Mouse (Mus musculus): ENCODE measurements around the gene Akt3.

The Akt3 gene

DNA sequence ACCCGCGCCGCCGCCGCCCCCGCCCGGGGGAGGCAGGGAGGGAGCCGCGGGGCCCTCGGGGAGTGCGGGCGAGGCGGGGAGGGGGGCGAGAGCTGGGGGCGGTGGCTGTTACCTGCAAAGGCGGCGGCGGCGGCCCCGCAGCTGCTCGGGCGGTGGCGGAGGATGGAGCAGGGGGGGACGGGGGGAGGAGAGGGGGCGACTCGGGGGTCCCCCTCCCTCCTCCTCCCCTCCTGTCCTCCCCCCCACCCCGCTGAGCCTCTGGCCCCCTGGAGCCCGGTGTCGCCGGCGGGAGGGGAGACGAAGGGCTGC, at the start of gene Akt3:
Gene Akt3 (minus strand): TSS at position 170 of the 309 bp plus-strand sequence.
- DNase-seq (ENCODE audit: low read depth, low spot score), result peak; percentile 16

DNA sequence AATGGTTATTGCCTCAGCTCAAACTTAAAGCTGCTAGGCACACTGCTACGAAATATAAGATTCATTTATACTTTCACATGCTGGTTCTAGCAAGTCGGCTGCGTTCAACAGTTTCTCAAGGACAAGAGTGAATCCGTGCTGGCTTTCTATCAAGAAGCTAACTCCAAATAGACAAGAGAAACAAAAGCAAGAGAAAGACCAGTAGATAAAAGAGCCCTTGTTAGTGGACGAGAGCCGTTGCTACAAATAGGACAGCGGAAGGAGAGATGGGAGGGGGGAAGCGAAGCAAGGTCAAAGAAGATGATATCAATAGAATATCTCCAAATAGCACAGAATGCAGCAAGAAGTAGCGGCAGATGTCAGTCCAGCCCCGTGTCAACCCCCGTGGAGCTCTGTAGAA, 49.5 kb upstream of the Akt3 start:
- DNase-seq (ENCODE audit: low read depth, low spot score), result no peak

DNA sequence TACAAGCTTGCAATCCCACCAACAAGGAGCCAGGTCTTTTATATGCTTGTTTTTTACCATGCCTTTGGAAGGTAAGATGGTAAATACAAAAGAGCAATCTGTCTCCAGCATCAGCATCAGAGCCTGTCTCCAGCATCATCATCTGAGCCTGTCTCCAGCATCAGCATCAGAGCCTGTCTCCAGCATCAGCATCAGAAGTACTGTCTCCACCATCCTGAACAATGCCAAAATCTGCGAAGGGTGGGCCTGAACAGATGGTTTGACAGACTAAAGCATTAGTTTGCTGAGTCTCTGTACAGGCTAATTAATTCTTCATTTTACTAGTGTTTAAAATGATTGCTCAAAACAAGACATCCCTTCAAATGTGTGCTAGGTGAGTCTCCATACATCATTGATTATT, 40.2 kb upstream of the Akt3 start:
- no peak for DNase-seq (ENCODE audit: low read depth, low spot score)

DNA sequence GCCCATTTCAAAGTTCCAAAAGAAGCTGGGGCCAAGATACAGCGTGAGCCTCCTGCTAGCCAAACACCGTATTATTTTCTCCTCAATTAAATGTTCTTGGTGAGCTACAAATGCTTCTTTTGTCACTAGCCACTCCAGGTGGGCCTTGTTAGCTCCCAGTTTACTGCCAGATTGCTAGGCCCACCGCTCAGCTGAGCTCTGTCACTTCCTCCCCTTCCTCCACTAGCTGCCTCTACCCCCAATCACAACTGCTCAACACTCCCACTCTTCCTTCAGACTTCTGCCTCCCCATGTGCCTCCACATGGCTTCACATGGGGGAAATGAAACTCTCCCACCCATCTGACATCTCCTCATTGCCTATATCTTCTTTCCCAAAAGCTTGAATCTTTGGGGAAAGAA, 28.8 kb upstream of the Akt3 start:
- DNase-seq (ENCODE audit: low read depth, low spot score), result no peak

DNA sequence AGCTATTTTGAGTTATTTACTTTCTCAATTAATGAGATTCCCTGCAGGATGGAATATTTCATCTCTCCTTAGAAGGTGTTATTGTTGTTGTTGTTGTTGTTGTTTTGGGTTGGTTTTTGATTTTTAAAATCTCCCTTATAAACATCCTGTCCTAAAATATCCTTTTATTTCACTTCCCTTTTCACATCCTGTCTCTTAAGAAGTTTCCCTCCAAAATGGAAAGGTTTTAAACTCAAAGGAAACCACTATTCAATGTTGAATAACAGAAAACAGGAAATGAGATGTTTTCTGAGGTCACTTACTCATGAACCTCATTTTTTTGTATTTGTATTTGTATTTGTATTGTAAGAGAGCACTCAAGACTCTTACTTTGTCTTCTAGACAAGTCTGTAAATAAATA, 23.9 kb upstream of the Akt3 start:
- DNase-seq (ENCODE audit: low read depth, low spot score), result no peak

DNA sequence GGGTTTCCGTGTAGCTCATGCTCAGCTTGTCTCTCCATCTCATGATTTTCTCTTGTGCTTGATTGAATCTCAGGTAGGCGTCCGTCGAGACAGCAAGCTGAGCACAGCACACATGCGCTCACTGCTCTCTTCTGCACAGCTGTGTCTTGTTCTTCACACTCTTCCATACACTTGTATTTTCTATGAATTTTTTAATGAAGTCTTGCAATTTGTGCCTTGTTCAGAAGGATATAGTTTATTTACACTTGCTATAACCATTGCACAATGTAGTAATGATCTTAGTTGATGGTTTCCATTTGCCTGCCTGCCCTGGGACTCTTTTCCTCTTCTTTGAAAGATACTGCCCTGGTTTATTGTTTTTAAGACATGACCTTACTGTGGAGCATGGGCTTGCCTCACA, 19.4 kb upstream of the Akt3 start:
- DNase-seq (ENCODE audit: low read depth, low spot score), result no peak

DNA sequence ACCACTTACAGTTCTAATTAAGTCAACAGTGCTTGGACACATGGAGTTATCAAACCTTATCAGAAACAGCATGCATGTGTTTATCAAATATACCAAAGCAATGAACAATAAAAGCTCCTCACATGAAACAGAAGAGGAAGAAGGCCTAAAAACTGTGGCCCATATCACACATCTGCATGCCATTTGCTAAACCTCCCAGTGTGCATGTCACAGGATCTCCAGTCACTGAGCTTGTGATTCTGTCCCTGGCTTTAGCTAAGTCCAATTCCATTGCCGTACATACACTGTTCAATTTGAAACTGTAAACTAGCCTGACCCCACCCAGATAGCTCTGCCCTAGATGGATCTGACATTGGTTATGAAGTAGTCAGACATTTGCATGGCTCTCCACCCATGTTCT, 9.6 kb upstream of the Akt3 start:
- DNase-seq (ENCODE audit: low read depth, low spot score), result no peak

DNA sequence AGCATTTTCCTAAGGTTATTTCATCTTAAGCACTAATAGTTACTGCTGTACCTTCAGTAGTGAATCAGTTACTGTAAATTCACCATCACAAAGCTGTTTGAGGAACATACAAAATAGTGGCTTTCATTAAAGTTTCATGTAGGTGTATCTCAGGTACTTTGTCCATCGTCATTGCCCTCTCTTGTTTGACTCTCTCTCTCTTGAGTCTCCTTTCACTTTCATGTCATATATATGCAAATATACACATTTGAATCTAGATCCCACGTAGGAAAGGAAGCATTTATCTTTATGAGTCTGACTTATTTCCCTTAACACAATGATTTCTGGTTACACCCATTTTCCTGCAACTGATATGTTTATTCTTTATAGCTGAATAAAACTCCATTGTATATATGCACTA, 4.9 kb upstream of the Akt3 start:
- no peak for DNase-seq (ENCODE audit: low read depth, low spot score)

DNA sequence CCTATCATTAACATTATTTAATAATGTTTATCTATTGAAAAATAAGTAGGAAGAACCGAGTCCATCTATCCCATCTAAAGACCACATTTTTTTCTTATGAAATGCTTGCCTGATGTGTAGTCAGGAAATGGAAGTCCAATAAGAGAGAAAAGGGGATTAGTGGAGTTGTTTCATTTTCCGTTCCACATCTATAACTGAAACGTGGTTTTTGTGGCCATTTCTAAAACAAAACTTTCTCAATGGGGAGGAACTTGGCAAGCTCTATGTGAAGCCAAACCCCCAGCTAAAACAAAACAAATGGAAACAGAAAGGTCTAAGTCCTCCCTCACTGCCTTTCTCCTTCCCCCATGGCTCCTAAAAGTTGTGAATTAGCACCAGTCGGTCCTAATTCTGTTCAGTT, 2.8 kb upstream of the Akt3 start:
- no peak for DNase-seq (ENCODE audit: low read depth, low spot score)

DNA sequence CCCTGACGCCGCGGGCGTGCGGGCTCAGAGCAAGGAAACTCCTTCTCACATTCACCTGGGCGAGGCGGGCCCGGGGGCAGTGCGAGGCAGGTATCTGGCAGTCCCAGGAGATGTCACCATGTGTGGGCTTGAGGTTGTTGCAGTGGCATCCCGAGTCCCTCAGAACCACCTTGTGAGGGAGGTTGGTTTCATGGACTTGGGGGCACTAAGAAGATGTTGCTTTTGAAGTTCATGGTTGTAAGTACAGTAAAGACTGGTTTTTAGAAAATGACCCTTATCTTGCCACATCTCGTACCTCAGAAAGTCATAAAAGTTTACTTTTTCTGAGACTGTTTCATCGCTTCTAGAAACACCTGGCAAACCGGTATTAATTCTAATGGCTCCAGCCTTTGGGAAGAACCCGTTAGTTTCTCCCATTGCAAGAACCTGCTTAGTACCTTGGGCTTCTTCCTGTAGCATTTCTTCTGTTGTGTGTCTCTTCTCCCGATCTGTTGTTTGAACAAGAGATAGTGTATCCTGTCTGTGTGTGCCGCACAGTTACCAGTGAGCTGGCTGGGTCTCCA, 1.1 kb upstream of the Akt3 start:
- no peak for DNase-seq (ENCODE audit: low read depth, low spot score)

DNA sequence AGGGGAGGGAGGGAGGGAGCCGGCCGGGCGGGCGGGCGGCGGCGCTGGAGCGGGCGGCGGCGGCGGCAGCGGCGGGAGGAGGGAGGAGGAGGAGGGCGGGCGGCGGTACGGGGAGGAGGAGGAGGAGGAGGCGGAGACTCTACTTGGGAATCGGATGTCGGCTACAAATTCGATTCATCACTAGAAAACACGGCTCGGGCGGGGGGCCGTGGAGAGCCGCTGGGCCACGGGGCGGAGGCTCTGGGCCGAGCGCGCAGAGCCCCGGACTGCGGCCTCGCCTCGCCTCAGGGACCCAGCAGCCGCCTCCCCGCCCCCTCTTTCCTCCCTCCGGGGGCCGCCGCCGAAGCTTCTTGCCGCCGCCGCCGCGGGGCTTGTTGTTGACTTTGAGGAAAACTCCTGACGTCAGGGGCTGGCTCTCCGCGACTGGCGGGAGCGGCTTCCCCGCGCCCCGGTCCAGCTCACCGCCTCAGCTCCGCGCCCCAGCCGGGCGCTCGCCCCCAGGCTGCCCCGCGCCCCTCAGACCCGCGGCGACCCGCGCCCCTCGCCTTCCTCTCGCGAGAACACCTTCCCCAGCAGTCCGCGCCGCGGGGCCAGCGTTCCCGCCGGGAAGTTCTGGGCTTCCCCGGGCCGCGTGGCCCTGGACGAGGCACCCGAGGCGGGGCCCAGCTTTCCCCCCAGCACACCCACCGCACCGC, 487 bp upstream of the Akt3 start:
- peak; percentile 79 for DNase-seq (ENCODE audit: low read depth, low spot score)

DNA sequence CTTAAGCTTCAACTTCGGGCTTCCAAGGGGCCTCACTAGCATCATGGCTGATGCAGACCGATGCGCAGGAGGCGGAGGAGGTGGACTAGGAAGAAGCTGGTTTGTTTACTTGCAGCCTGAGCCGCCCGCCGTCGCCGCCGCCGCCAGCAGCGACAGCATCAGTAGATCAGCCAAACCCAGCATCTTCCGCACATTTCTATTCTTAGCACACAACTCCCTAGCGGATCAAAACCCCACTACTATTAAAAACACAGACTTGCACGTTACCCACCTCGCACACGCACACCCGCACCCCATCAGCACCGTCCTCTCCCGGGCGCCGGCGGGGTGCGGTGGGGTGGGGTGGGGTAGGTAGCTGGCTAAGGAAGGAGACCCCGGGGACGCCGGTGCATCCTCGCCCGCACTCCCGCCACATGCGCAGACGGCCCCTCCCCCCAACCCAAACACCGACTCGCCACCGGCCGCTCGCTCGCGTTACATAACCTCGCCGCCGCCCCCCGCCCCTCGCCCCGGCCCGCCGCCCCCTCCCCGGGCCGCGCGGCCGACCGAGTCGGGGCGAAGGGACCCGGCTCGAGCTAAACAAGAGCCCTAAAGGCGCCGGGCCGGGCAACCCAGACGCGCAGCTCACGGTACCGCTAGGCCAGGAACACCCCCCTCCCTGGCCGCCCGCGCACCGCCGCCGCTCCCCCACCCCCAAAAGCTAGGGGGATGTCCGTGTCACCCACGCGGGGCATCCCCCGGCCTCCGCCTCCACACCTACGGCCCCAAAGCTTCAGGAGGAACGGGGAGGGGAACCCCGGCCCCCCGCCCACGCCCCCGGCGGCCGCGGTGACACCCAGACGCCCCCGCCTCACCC, 597 bp downstream of the Akt3 start:
- DNase-seq (ENCODE audit: low read depth, low spot score), result peak; percentile 61

DNA sequence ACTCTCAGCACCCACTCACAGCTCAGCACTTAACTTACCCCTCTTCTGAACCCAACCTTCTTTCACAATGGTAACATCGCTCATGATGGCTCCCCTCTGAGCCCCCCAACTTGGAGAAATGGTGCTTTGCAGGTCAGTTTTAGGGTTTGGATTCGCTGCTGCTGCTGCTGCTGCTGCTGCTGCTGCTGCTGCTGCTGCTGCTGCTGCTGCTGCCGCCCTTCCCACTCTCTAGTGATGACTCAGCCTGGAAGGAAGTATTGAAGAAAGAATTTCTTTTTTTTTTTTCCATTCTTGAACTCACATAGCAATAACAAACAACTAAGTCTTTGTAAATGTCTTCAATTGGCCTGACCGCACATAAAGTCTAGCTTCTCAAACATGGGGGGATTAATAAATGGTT, 9.4 kb downstream of the Akt3 start:
- DNase-seq (ENCODE audit: low read depth, low spot score), result no peak

DNA sequence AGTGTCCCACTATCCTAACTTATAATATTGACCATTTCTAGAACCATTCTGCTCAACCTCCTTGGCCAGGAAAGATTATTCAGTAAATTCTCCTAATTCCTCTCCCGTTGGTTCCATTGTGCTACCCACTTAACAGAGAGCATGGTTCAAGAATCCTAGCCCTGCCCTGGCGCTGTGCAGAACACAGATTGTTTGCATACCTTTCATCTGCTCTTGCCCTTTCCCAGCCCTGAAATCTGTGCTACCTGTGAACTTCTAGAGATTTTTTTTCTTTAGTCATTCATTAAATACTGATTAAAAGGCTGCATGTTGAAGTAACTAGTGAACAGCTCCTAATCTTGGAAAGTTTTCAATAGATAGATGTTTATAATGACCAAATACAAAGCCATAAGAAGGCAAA, 19.6 kb downstream of the Akt3 start:
- DNase-seq (ENCODE audit: low read depth, low spot score), result no peak

DNA sequence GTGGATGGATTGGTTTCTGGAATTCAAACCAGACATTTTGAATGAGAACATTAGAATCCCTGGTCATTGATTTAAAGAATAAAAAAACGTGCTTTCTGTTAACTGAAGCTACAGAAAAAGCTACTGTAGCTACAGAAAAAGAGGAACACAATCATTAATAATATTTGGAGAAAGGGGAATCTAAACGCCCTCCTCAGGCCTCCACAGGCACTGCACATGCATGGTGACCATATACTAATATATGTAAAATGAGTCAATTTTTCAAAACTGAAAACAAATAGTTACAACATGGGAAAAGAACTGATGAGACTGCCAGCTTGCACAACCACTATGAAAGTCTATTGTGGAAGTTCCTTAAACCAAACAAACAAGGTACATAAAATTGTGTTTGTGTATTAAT, 21.3 kb downstream of the Akt3 start:
- no peak for DNase-seq (ENCODE audit: low read depth, low spot score)

DNA sequence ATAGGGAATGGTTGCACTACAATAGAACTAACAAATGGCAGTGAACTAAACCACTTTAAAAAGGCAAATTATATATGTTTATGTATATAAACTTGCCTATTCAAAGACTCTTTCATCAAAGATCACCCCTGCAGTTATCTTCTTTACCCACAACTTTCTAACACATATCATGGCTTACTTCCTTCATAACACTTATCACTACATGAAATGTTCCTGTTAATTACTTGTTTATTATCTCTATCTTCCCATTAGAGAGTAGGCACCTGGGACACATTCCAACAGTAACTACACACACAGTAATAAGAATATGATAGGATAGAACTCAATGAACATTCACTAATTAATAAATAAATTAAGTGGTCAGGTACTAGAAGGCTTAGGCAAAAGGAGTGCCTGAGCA, 21.8 kb downstream of the Akt3 start:
- DNase-seq (ENCODE audit: low read depth, low spot score), result no peak

DNA sequence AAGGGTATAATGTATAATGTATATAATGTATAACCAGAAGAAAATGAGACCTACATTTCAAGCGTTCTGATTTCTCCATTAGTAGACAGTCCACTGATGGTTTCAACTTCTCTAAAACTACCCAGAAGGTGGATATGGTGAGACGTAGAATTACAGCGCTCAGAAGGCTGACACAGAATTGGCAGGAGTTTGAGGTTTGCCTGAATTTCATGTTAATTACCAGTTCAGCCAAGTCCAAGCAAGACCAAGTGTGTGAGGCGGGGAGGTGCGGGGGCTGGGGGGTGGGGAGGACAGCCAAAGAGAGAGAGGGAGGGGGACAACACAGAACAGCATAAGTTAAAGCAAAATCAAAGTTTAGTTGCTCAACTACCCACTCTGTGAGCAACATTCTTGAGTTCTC, 23.5 kb downstream of the Akt3 start:
- no peak for DNase-seq (ENCODE audit: low read depth, low spot score)

DNA sequence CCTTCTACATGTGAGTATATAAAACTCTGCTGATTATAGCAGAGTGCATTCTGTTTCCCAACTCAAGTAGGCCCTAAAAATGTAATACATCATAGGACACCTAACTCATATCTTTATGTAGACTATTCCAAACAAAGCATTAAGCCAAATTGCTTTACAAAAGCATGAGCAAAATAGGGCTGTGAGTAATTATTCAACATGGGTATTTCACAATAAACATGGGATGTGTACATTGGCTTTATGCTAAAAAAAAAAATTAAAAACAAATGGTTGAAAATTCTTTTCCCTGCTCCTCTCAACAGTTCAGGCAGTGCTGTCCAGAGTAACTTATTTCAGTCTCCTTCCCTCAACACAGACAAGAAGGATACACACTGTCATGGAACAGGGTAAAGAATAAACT, 26.9 kb downstream of the Akt3 start:
- DNase-seq (ENCODE audit: low read depth, low spot score), result no peak

DNA sequence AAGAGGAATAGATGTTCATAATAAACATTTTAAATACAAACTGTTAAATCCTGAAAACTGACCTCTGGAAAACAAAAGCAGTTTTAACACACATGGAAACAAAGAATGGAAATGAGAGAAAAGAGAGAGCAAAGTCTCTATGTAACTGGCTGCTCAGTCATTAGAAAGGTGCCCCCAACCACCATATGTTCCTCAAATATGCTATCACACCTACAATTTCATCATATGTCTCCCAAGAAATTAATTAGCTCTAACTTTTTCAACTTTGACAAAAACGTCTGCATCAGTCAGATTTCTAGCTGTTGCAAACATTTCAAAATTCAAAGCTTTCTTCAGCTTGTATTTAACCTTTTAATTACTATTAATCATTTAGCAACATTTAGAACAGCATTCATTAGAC, 59.0 kb downstream of the Akt3 start:
- no peak for DNase-seq (ENCODE audit: low read depth, low spot score)

DNA sequence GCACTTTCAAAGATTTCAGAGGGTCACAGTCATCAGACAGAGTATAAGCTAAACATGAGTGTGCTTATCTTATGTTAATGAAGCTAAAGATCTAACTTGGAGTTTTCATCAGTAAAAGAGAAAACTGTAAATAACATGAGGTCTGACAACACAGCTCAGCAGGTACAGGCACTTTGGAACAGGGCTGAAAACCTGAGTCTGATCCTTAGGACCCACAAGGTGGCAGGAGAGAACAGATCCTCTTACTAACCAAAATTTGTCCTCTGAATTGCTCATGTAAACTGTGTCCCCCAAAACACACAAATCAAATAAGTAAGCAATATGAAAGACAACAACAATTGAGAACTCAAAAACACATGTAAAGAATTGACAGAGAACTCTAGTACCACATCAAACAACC, 62.8 kb downstream of the Akt3 start:
- DNase-seq (ENCODE audit: low read depth, low spot score), result no peak

DNA sequence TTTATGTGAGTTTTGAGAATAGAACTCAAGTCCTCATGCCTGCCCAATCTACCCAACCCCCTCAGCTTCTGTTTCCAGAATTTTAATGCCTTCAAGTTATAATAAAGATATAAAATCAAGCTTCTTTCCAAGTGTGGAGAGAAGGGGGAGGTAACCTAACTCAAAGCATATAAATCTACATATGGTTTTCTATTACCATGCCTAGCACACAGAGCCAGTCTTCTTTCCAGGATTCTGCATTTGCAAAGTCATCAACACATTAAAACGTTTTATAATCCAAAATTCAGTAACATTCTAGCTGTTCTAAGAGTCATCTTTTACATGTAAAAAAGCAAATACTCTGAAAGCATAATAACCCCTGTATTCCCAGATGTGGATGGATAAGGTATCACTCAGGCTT, 63.7 kb downstream of the Akt3 start:
- no peak for DNase-seq (ENCODE audit: low read depth, low spot score)

DNA sequence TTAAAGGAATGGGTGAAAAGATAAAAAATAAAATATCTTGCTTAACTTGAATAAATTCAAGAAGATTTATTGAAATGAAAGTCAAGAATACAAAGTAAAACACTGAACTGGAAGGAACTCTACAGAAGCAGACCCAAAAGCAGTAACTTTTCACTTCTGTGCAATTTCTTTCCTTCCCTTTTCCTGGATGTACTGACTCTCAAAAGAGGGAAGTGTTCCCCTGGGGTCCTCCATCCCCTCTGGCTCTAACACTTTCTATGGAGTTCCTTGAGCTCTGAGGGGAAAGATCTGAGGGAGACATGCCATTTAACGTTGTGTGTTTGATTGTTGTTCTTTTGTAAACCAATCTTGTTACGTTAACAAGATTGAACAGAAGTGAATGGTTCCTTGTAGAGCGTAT, 66.4 kb downstream of the Akt3 start:
- no peak for DNase-seq (ENCODE audit: low read depth, low spot score)

DNA sequence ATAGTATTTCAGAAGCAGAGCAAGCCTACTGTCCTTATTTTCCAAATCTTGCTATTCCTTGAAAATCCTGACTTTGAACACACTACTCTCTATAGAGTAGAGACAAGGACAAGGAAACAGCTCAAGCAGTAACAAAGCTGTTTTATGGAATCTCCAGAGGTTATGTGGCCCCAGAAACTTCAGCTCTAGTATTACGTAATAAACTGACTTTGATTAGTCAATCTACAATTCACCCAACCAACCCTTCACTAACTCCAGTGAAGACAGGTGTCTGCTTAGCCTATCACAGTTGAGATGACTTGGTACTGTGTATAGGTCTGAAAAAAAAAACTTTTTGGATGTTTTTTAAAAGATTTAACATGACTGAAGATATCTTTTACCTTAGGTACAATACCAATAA, 67.6 kb downstream of the Akt3 start:
- no peak for DNase-seq (ENCODE audit: low read depth, low spot score)
